Mouse (Mus musculus): ENCODE results near the gene Tead4. TPM values are rescaled to one million over a fixed set of nuclear protein-coding genes. Genes with fewer than 3 reads are reported as not detected.

Tead4 gene
- polyA plus RNA-seq, 1 experiment from 2014 or later, result 0.28 TPM

DNA sequence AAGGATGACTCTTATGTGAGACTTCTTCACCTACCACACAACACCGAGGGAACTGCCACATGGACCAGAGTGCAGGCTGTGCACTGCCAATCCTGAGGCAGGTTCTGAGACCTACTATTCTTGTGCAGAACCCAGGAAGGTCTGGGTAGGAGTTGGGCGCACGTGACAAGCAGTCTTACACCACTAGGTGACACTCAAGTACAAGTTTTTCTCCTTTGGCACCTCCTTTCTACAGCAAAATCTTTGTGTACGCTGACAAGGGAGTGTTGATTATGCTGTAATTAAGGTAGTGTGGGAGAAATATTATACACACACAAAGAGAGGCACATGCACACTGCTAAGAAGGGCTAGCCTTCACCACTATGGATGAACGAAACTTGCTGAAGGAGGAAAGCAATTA lies 66.4 kb downstream of the Tead4 start:
- DNase-seq, result no peak
- ATAC-seq, result no peak
- 36% methylated on average over 5 of the region's 5 CpGs for WGBS (ENCODE audit: insufficient replicate concordance)

DNA sequence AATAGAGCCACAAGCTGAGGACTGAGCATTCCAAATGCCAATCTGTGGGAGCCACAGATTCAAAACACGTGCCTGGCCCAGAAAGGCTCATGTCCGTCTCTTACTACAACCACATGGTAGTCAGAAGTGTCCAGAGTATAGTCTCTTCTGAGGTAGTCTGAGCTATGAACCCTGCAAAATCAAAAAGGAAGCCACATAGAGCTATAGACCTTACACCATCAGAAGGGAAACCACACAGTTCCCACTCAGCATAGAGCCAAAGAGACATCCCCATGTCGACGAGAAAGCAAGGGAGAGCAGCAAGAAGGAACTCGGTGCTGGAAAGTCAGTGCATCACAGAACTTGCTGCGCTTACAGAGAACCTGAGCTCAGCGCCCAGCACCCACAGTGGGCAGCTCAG lies 68.4 kb downstream of the Tead4 start:
- H3K9ac ChIP-seq (replicated peaks), result no peak overlapping the region
- DNase-seq (no peak), ATAC-seq (no peak)
- no peaks in the 10 kb centered on the region for H3K4me1 ChIP-seq (ENCODE audit: insufficient read depth)
- H3K4me2 ChIP-seq (ENCODE audit: low read depth, low read length), result no peak overlapping the region
- WGBS (ENCODE audit: insufficient replicate concordance), result 51% methylated on average over 7 of the region's 7 CpGs
- no peaks in the 10 kb centered on the region for H3K9me3 ChIP-seq (ENCODE audit: low read length)
- no peak for TF ChIP-seq EP300 (IDR thresholded peaks at IDR 0.05; ENCODE audit: low read depth)
- TF ChIP-seq CTCF (IDR thresholded peaks at IDR 0.05; ENCODE audit: low read depth), result no peak
- no peak overlapping the region for H3K4me3 ChIP-seq (ENCODE audit: low read depth, low read length)
- H3K36me3 ChIP-seq (replicated peaks; ENCODE audit: insufficient read depth, low read length), result no peaks in the 10 kb centered on the region
- H3K27ac ChIP-seq (ENCODE audit: low read depth), result no peak overlapping the region
- H3K27me3 ChIP-seq (ENCODE audit: insufficient read depth, low read length), result no peaks in the 10 kb centered on the region

More for the DNA sequence above, 66.4 kb downstream of the Tead4 start:
- H3K27ac ChIP-seq (ENCODE audit: low read depth), result no peak overlapping the region
- H3K27me3 ChIP-seq (ENCODE audit: insufficient read depth, low read length), result no peaks in the 10 kb centered on the region
- no peaks in the 10 kb centered on the region for H3K36me3 ChIP-seq (replicated peaks; ENCODE audit: insufficient read depth, low read length)
- no peak overlapping the region for H3K9ac ChIP-seq (replicated peaks)
- no peaks in the 10 kb centered on the region for H3K9me3 ChIP-seq (ENCODE audit: low read length)
- no peak overlapping the region for H3K4me3 ChIP-seq (ENCODE audit: low read depth, low read length)
- no peak overlapping the region for H3K4me2 ChIP-seq (ENCODE audit: low read depth, low read length)
- TF ChIP-seq CTCF (IDR thresholded peaks at IDR 0.05; ENCODE audit: low read depth) (peak; percentile 69), EP300 (IDR thresholded peaks at IDR 0.05; ENCODE audit: low read depth) (no peak)
- no peaks in the 10 kb centered on the region for H3K4me1 ChIP-seq (ENCODE audit: insufficient read depth)

- TF ChIP-seq CTCF (IDR thresholded peaks at IDR 0.05; ENCODE audit: low read depth), result no peak
- no peak for TF ChIP-seq EP300 (IDR thresholded peaks at IDR 0.05; ENCODE audit: low read depth)
Measured at GRCm38 (mm10) chr6:128231741-128232140, 68.9 kb downstream of the Tead4 start.

GRCm38 (mm10) chr6:128227438-128228017 lies 73.1 kb downstream of the Tead4 start:
- Histone ChIP-seq H3K4me1 (ENCODE audit: insufficient read depth) (0 out of 2 replicates have a peak, but pooled peaks cover 3% of the 10 kb centered on the region), H3K36me3 (replicated peaks; ENCODE audit: insufficient read depth, low read length) (no peaks in the 10 kb centered on the region), H3K27me3 (ENCODE audit: insufficient read depth, low read length) (no peaks in the 10 kb centered on the region), H3K4me3 (ENCODE audit: low read depth, low read length) (no peak overlapping the region), H3K27ac (ENCODE audit: low read depth) (no peak overlapping the region), H3K9ac (replicated peaks) (no peak overlapping the region), H3K9me3 (ENCODE audit: low read length) (no peaks in the 10 kb centered on the region), H3K4me2 (ENCODE audit: low read depth, low read length) (no peak overlapping the region)
- ATAC-seq (no peak), DNase-seq (no peak)
- WGBS (ENCODE audit: insufficient replicate concordance), result 36% methylated on average over 8 of the region's 8 CpGs
- TF ChIP-seq EP300 (IDR thresholded peaks at IDR 0.05; ENCODE audit: low read depth) (no peak), CTCF (IDR thresholded peaks at IDR 0.05; ENCODE audit: low read depth) (peak; percentile 43)

More at GRCm38 (mm10) chr6:128231741-128232140, 68.9 kb downstream of the Tead4 start:
- Histone ChIP-seq H3K9me3 (ENCODE audit: low read length) (no peaks in the 10 kb centered on the region), H3K4me1 (ENCODE audit: insufficient read depth) (no peaks in the 10 kb centered on the region), H3K4me3 (ENCODE audit: low read depth, low read length) (no peak overlapping the region), H3K9ac (replicated peaks) (no peak overlapping the region), H3K27ac (ENCODE audit: low read depth) (no peak overlapping the region), H3K36me3 (replicated peaks; ENCODE audit: insufficient read depth, low read length) (no peaks in the 10 kb centered on the region), H3K27me3 (ENCODE audit: insufficient read depth, low read length) (no peaks in the 10 kb centered on the region), H3K4me2 (ENCODE audit: low read depth, low read length) (no peak overlapping the region)
- ATAC-seq, result no peak
- DNase-seq, result peak; percentile 38
- 44% methylated on average over 3 of the region's 3 CpGs for WGBS (ENCODE audit: insufficient replicate concordance)

- Histone ChIP-seq H3K27ac (ENCODE audit: low read depth) (no peak overlapping the region), H3K9me3 (ENCODE audit: low read length) (no peaks in the 10 kb centered on the region), H3K36me3 (replicated peaks; ENCODE audit: insufficient read depth, low read length) (no peaks in the 10 kb centered on the region), H3K4me2 (ENCODE audit: low read depth, low read length) (no peak overlapping the region), H3K27me3 (ENCODE audit: insufficient read depth, low read length) (no peaks in the 10 kb centered on the region), H3K4me3 (ENCODE audit: low read depth, low read length) (no peak overlapping the region), H3K4me1 (ENCODE audit: insufficient read depth) (0 out of 2 replicates have a peak, but pooled peaks cover 3% of the 10 kb centered on the region), H3K9ac (replicated peaks) (no peak overlapping the region)
- TF ChIP-seq CTCF (IDR thresholded peaks at IDR 0.05; ENCODE audit: low read depth) (no peak), EP300 (IDR thresholded peaks at IDR 0.05; ENCODE audit: low read depth) (no peak)
- DNase-seq, result no peak
- WGBS (ENCODE audit: insufficient replicate concordance), result 65% methylated on average over 3 of the region's 3 CpGs
- ATAC-seq, result no peak
Measured at GRCm38 (mm10) chr6:128226941-128227340, 73.7 kb downstream of the Tead4 start.

DNA sequence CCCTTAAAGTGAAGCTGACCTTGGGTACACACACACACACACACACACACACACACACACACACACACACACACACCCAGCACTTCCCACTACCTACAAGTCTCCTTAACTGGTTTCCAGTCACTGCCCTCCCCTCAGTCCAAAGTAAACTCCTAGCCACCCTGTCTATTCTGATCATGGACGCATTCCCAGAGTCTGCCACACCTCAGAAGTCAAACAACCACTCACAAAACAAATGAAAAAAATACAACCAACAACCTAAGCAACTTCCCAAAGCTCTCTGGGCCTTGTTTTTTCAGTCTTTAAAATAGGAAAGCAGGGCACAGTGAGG lies 74.8 kb downstream of the Tead4 start:
- no peaks in the 10 kb centered on the region for H3K36me3 ChIP-seq (replicated peaks; ENCODE audit: insufficient read depth, low read length)
- TF ChIP-seq CTCF (IDR thresholded peaks at IDR 0.05; ENCODE audit: low read depth), result no peak
- 0 out of 2 replicates have a peak overlapping the region, but pooled peaks have one; percentile 51 for H3K27ac ChIP-seq (ENCODE audit: low read depth)
- H3K4me1 ChIP-seq (ENCODE audit: insufficient read depth), result 0 out of 2 replicates have a peak, but pooled peaks cover 3% of the 10 kb centered on the region
- DNase-seq (no peak), ATAC-seq (no peak)
- no peak overlapping the region for H3K9ac ChIP-seq (replicated peaks)
- no peak overlapping the region for H3K4me2 ChIP-seq (ENCODE audit: low read depth, low read length)
- no peaks in the 10 kb centered on the region for H3K27me3 ChIP-seq (ENCODE audit: insufficient read depth, low read length)
- 43% methylated on average over 1 of the region's 1 CpGs for WGBS (ENCODE audit: insufficient replicate concordance)
- no peak overlapping the region for H3K4me3 ChIP-seq (ENCODE audit: low read depth, low read length)
- no peaks in the 10 kb centered on the region for H3K9me3 ChIP-seq (ENCODE audit: low read length)

Measured in liver, postnatal 0 days (tissue).